Mouse (Mus musculus) kidney, embryonic 16.5 days (tissue): Measurements from ENCODE around the gene Rhbdl3. TPM values are rescaled to one million over a fixed set of nuclear protein-coding genes. Genes with fewer than 3 reads are reported as not detected.
A peak's percentile ranks its signal among the peaks of the same experiment; 100 is the strongest.
"Not testable (repeated sequence)": the region's sequence is repeated elsewhere in the genome, so short reads cannot be mapped to it uniquely, and the experiment has no call there.

Experiments used
- ATAC-seq: fragments of 200-750 bp; cut with Nextera tagmentation; 2 replicates; pipeline ENCODE4 v1.8.0; 2017; ENCODE audit warnings: moderate TSS enrichment; ENCODE audit not compliant: low FRiP score, low TSS enrichment
- H3K27ac ChIP-seq: fragments of 300-500 bp; sonication (generic); 2 replicates; pipeline ENCODE4 v1.5.1; 2014; ENCODE audit warnings: low read length
- H3K27me3 ChIP-seq: fragments of 300-500 bp; sonication (generic); 2 replicates; pipeline ENCODE4 v1.6.1; 2014; ENCODE audit warnings: low read length, control low read depth, mixed read lengths; ENCODE audit not compliant: insufficient read depth
- H3K36me3 ChIP-seq: fragments of 300-500 bp; sonication (generic); 2 replicates; pipeline ENCODE4 v1.6.1; 2014; ENCODE audit warnings: low read length, control low read depth, mixed read lengths; ENCODE audit not compliant: insufficient read depth
- H3K4me1 ChIP-seq: fragments of 300-500 bp; sonication (generic); 2 replicates; pipeline ENCODE4 v1.6.1; 2014; ENCODE audit warnings: low read length, control low read depth, mixed read lengths; ENCODE audit not compliant: insufficient read depth
- H3K4me2 ChIP-seq: fragments of 300-500 bp; sonication (generic); replicated peaks from 2 replicates; pipeline ENCODE4 v1.6.1; 2014; ENCODE audit warnings: low read depth, low read length
- H3K4me3 ChIP-seq: fragments of 300-500 bp; sonication (generic); 2 replicates; pipeline ENCODE4 v1.5.1; 2014; ENCODE audit warnings: mild to moderate bottlenecking, low read length
- H3K9ac ChIP-seq: fragments of 300-500 bp; sonication (generic); replicated peaks from 2 replicates; pipeline ENCODE4 v1.6.1; 2014; ENCODE audit warnings: low read length
- H3K9me3 ChIP-seq: fragments of 300-500 bp; sonication (generic); 2 replicates; pipeline ENCODE4 v1.6.1; 2016; ENCODE audit warnings: low read length, control low read depth
- WGBS: fragments of 180-500 bp; shearing (Covaris S2); extraction: QIAGEN DNeasy Blood & Tissue Kit; methylation state at CpG from one replicate; pipeline ENCODE4 v1.1.7; 2014; 5-methylcytosine and 5-hydroxymethylcytosine counted together
- polyA plus RNA-seq: library from polyadenylated mRNA; unstranded; fragments of >200 nt; fragmentation: Nextera tagmentation; extraction: Ambion mirVana; gene quantifications from 2 replicates; pipeline ENCODE4 v1.2.1, GENCODE M21; 2015

Rhbdl3 gene
- polyA plus RNA-seq, 1 experiment from 2014 or later, result 2.4 TPM

- H3K4me2 ChIP-seq, result no peak overlapping the region
- no peak overlapping the region for H3K9ac ChIP-seq
- H3K4me1 ChIP-seq, result no peaks in the 10 kb centered on the region
- WGBS, result 6% methylated on average over 7 of the region's 7 CpGs
- no peaks in the 10 kb centered on the region for H3K9me3 ChIP-seq
- H3K27me3 ChIP-seq, result no peaks in the 10 kb centered on the region; the same call in 1 of the 2 replicates
- H3K36me3 ChIP-seq, result no peaks in the 10 kb centered on the region
- ATAC-seq, result no peak
- no peak overlapping the region for H3K27ac ChIP-seq
- no peak overlapping the region for H3K4me3 ChIP-seq
Measured at GRCm38 (mm10) chr11:80335609-80336350, 35.1 kb downstream of the Rhbdl3 start.

- no peak for ATAC-seq
- Histone ChIP-seq H3K9me3 (no peaks in the 10 kb centered on the region), H3K4me3 (no peak overlapping the region), H3K9ac (no peak overlapping the region), H3K36me3 (no peaks in the 10 kb centered on the region), H3K27ac (no peak overlapping the region), H3K4me2 (no peak overlapping the region), H3K27me3 (no peaks in the 10 kb centered on the region; the same call in 1 of the 2 replicates), H3K4me1 (no peaks in the 10 kb centered on the region)
- WGBS, result 15% methylated on average over 6 of the region's 6 CpGs
Measured at GRCm38 (mm10) chr11:80336351-80336730, 35.6 kb downstream of the Rhbdl3 start.

GRCm38 (mm10) chr11:80342482-80342881 is 41.8 kb downstream of the Rhbdl3 start:
- 6% methylated on average over 2 of the region's 2 CpGs for WGBS
- no peaks in the 10 kb centered on the region for H3K4me1 ChIP-seq
- H3K27me3 ChIP-seq, result no peaks in the 10 kb centered on the region
- no peak overlapping the region for H3K9ac ChIP-seq
- no peak overlapping the region for H3K4me3 ChIP-seq
- no peak overlapping the region for H3K27ac ChIP-seq
- H3K9me3 ChIP-seq, result no peaks in the 10 kb centered on the region
- ATAC-seq, result no peak
- H3K4me2 ChIP-seq, result no peak overlapping the region
- H3K36me3 ChIP-seq, result no peaks in the 10 kb centered on the region

- H3K4me3 ChIP-seq, result no peak overlapping the region
- H3K36me3 ChIP-seq, result no peaks in the 10 kb centered on the region
- no peaks in the 10 kb centered on the region for H3K4me1 ChIP-seq
- WGBS, result 59% methylated on average over 5 of the region's 5 CpGs
- no peaks in the 10 kb centered on the region for H3K27me3 ChIP-seq
- no peak overlapping the region for H3K27ac ChIP-seq
- no peaks in the 10 kb centered on the region for H3K9me3 ChIP-seq
- no peak overlapping the region for H3K4me2 ChIP-seq
- H3K9ac ChIP-seq, result no peak overlapping the region
- ATAC-seq, result no peak
Measured at GRCm38 (mm10) chr11:80351832-80352430, 51.2 kb downstream of the Rhbdl3 start.

- 30% methylated on average over 4 of the region's 4 CpGs for WGBS
- H3K4me1 ChIP-seq, result no peaks in the 10 kb centered on the region
- no peak overlapping the region for H3K9ac ChIP-seq
- no peaks in the 10 kb centered on the region for H3K27me3 ChIP-seq
- ATAC-seq, result no peak
- H3K9me3 ChIP-seq, result no peaks in the 10 kb centered on the region
- no peak overlapping the region for H3K27ac ChIP-seq
- no peaks in the 10 kb centered on the region for H3K36me3 ChIP-seq
- no peak overlapping the region for H3K4me2 ChIP-seq
- no peak overlapping the region for H3K4me3 ChIP-seq
Measured at GRCm38 (mm10) chr11:80354832-80355231, 54.1 kb downstream of the Rhbdl3 start.

GRCm38 (mm10) chr11:80368949-80369348 is 68.2 kb downstream of the Rhbdl3 start:
- 81% methylated on average over 1 of the region's 1 CpGs for WGBS

GRCm38 (mm10) chr11:80376651-80377050 is 75.9 kb downstream of the Rhbdl3 start:
- no peak overlapping the region for H3K4me2 ChIP-seq
- ATAC-seq, result no peak
- no peak overlapping the region for H3K27ac ChIP-seq
- WGBS, result 71% methylated on average over 4 of the region's 4 CpGs
- H3K4me3 ChIP-seq, result no peak overlapping the region
- H3K9ac ChIP-seq, result no peak overlapping the region
- H3K27me3 ChIP-seq, result no peaks in the 10 kb centered on the region
- H3K36me3 ChIP-seq, result peaks cover 23% of the 10 kb centered on the region
- peaks cover 9% of the 10 kb centered on the region for H3K4me1 ChIP-seq
- H3K9me3 ChIP-seq, result no peaks in the 10 kb centered on the region

More at GRCm38 (mm10) chr11:80368949-80369348, 68.2 kb downstream of the Rhbdl3 start:
- ATAC-seq, result no peak
- no peak overlapping the region for H3K4me2 ChIP-seq
- H3K4me1 ChIP-seq, result no peaks in the 10 kb centered on the region
- peaks cover 37% of the 10 kb centered on the region for H3K36me3 ChIP-seq
- no peak overlapping the region for H3K9ac ChIP-seq
- no peaks in the 10 kb centered on the region for H3K27me3 ChIP-seq
- H3K27ac ChIP-seq, result no peak overlapping the region
- H3K9me3 ChIP-seq, result no peaks in the 10 kb centered on the region
- no peak overlapping the region for H3K4me3 ChIP-seq

- H3K27ac ChIP-seq, result peak within 1 kb of the TSS; percentile 85
- WGBS, result 1% methylated on average over 41 of the region's 43 CpGs
- peak within 1 kb of the TSS; percentile 95 for H3K4me3 ChIP-seq
- H3K27me3 ChIP-seq, result no peaks in the 10 kb centered on the region
- H3K9ac ChIP-seq, result peak within 1 kb of the TSS; percentile 98
- peak; percentile 82 for ATAC-seq
- peak within 1 kb of the TSS; percentile 75 for H3K4me2 ChIP-seq
- no peaks in the 10 kb centered on the region for H3K9me3 ChIP-seq
- H3K36me3 ChIP-seq, result peaks cover 18% of the 10 kb centered on the region
- H3K4me1 ChIP-seq, result peaks cover 12% of the 10 kb centered on the region
Measured at GRCm38 (mm10) chr11:80377712-80378451, 77.2 kb downstream of the Rhbdl3 start, which contains the start of gene 5730455P16Rik. 5730455P16Rik (minus strand) TSS chr11:80378034.

GRCm38 (mm10) chr11:80378452-80379068 is 77.8 kb downstream of the Rhbdl3 start:
- peak overlapping the region; percentile 95 for H3K4me3 ChIP-seq
- H3K9ac ChIP-seq, H3K9me3 ChIP-seq, ATAC-seq, H3K27me3 ChIP-seq, H3K27ac ChIP-seq: not testable (repeated sequence)
- 62% methylated on average over 2 of the region's 2 CpGs for WGBS
- peaks cover 12% of the 10 kb centered on the region for H3K36me3 ChIP-seq
- H3K4me1 ChIP-seq, result peaks cover 12% of the 10 kb centered on the region
- peak overlapping the region; percentile 75 for H3K4me2 ChIP-seq
